Mouse (Mus musculus) left cerebral cortex, adult 6 months (tissue): Measurements from ENCODE around the gene 9830107B12Rik. TPM values are rescaled to one million over a fixed set of nuclear protein-coding genes. Genes with fewer than 3 reads are reported as not detected.

ENCODE experiments used
- long read RNA-seq, 2 experiments: library from polyadenylated mRNA; unstranded; transcript quantifications; one replicate each; pipeline ENCODE4 v2.0.0; 2019 to 2020
- polyA plus RNA-seq: library from polyadenylated mRNA; unstranded; fragments of <200 nt; fragmentation: Nextera tagmentation; gene quantifications from 2 replicates; pipeline ENCODE4 v1.2.3, GENCODE M21; 2021

The 9830107B12Rik gene
- not detected in 2 replicates for polyA plus RNA-seq
- long read RNA-seq, experiment 1, result 0 reads
- long read RNA-seq, experiment 2, result 0 reads

DNA sequence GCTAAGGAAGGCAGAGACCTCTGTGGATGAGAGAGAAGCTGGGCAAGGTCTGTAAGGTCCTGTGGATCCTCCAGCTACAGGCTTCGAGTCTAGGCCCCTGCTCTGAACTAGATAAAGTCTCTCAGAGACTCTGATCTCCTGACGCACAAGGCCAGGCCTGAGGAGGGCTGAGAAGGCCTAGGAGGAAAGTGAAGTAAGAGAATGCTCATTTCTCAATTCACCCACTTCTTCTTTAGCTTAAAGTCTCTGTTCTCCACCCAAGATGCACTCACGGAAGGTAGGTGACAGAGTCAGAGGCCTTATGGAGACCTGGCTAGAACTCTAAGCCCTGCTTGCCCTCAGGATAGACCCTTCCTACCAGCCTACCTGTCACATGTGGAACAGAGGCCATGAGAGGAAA is at the start of gene 9830107B12Rik:
Gene 9830107B12Rik (minus strand): TSS at position 149 of the 400 bp plus-strand sequence.

DNA sequence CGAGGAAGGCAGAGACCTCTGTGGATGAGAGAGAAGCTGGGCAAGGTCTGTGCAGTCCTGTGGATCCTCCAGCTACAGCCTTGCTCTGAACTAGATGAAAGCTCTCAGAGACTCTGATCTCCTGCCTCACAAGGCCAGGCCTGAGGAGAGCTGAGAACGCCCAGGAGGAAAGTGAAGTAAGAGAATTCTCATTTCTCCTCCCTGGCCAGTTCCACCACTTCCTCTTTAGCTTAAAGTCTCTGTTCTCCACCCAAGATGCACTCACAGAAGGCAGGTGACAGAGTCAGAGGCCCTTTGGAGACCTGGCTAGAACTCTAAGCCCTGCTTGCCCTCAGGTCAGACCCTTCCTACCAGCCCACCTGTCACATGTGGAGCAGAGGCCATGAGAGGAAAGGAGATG is 21.0 kb upstream of the 9830107B12Rik start, which contains the start of gene A530064D06Rik:
Gene A530064D06Rik (minus strand): TSS at position 173 of the 400 bp plus-strand sequence.

DNA sequence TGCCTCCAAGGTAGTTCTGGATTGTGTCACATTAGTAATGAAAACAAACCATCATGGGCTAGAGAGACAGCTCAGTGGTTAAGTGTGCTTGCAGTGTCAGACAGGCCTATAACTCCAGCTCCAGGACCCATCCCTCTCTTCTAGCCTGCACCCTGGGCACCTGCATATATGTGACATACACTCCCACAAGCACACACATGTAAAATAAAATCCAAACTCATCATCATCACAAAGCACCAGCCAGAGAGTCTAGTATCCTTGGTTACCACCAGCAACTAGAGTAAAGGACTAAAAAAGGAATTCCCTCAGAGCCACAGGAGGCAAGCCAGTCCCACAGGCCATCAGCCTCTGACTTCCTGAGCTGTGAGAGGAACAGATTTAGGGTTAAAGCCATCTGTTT is 57.0 kb downstream of the 9830107B12Rik start, which contains the start of gene 1700067P10Rik:
Gene 1700067P10Rik (plus strand): TSS at position 301 of the 400 bp plus-strand sequence.

Other genes with a start within 250 kb of the 9830107B12Rik start
- 16.7 and 62.5 TPM in 2 replicates for gene Foxp4, start 221.6 kb downstream of the 9830107B12Rik start, polyA plus RNA-seq
- gene 1700122O11Rik, start 108.0 kb downstream of the 9830107B12Rik start, polyA plus RNA-seq, result not detected in 2 replicates
- not detected in 2 replicates for gene 1700067P10Rik, start 56.9 kb downstream of the 9830107B12Rik start, polyA plus RNA-seq
- gene A530064D06Rik, start 21.0 kb upstream of the 9830107B12Rik start, polyA plus RNA-seq, result not detected in 2 replicates
- gene Trem1, start 86.5 kb upstream of the 9830107B12Rik start, polyA plus RNA-seq, result not detected in 2 replicates
- gene Trem3, start 101.5 kb upstream of the 9830107B12Rik start, polyA plus RNA-seq, result 0.15 TPM in 1 of 2 replicates, not detected in the other
- 0.18 TPM in 1 of 2 replicates, not detected in the other for gene Treml4, start 118.0 kb upstream of the 9830107B12Rik start, polyA plus RNA-seq
- 0.04 and 0.18 TPM in 2 replicates for gene Treml2, start 153.2 kb upstream of the 9830107B12Rik start, polyA plus RNA-seq
- gene B430306N03Rik, start 169.9 kb upstream of the 9830107B12Rik start, polyA plus RNA-seq, result 0.11 TPM in 1 of 2 replicates, not detected in the other
- 33.7 and 42.8 TPM in 2 replicates for gene Trem2, start 200.1 kb upstream of the 9830107B12Rik start, polyA plus RNA-seq
- gene Treml1, start 213.6 kb upstream of the 9830107B12Rik start, polyA plus RNA-seq, result 0.11 and 0.16 TPM in 2 replicates